Comparison of ENCODE assay signal across 19 mouse cellular contexts in the genomic region with DNA sequence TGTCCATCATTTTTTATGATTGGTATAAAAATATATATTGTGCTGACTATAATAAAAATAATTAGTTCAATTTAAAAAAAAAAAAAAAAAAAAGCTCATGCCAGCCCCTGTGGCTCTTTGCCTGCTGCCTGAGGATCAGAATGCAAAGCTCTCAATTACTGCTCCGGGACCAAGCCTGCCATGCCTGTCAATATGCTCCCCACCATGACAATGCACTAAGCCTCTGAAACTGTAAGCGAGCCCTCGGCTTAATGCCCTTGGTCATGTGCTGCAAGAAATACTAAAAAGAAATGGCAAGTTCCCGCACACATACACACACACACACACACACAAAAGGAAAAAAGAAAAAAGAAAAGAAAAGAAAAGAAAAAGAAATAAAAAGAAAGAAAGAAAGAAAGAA.
DNase-seq lines count a peak whose midpoint lies in the region; ATAC-seq lines count a peak whose summit lies in the region.
"Had no signal": no experiment of that assay in that cellular context is flagged by ENCODE, and none has a peak within 500 bp of the region (broad histone marks: within the 10 kb centered on the region; RNA-seq: fewer than 3 reads in every experiment).

No protein-coding gene starts in this region.

- peak; percentile 17 for DNase-seq in embryonic facial prominence, embryonic 11.5 days (ENCODE audit: low spot score)
- no peak for DNase-seq in embryonic facial prominence, embryonic 10.5 days (ENCODE audit: low spot score)
- DNase-seq in hindbrain, embryonic 14.5 days (ENCODE audit: low spot score), result peak; percentile 40
- no peak for DNase-seq in hindbrain, embryonic 11.5 days (ENCODE audit: low spot score)
- DNase-seq in midbrain, embryonic 14.5 days, result peak; percentile 73
- peak; percentile 73 for DNase-seq in embryonic facial prominence, embryonic 14.5 days (ENCODE audit: low spot score)
- DNase-seq: adrenal gland, postnatal 10 days; cerebellum, adult 11-12 months; cerebellum, adult 9-10 months; cerebellum, postnatal 25 days; gastrocnemius, postnatal 10 days; heart, adult 2 months had no signal

- no peak overlapping the region for H3K27ac ChIP-seq in embryonic facial prominence, embryonic 11.5 days (replicated peaks; ENCODE audit: low read depth, low read length)
- H3K27ac ChIP-seq in embryonic facial prominence, embryonic 10.5 days (replicated peaks), result no peak overlapping the region
- no peak overlapping the region for H3K27ac ChIP-seq in hindbrain, embryonic 14.5 days
- no peak overlapping the region for H3K27ac ChIP-seq in hindbrain, embryonic 11.5 days (ENCODE audit: low read depth, low read length)
- no peak overlapping the region for H3K27ac ChIP-seq in midbrain, embryonic 14.5 days (replicated peaks; ENCODE audit: low read depth, low read length)
- no peak overlapping the region for H3K27ac ChIP-seq in midbrain, embryonic 13.5 days
- no peak overlapping the region for H3K27ac ChIP-seq in embryonic facial prominence, embryonic 14.5 days (replicated peaks; ENCODE audit: low read depth, low read length)
- H3K27ac ChIP-seq: embryonic facial prominence, embryonic 12.5 days; forebrain, embryonic 15.5 days; heart, adult 2 months; hindbrain, embryonic 10.5 days had no signal

- no peak overlapping the region for H3K9ac ChIP-seq in embryonic facial prominence, embryonic 11.5 days (replicated peaks; ENCODE audit: low read length)
- no peak overlapping the region for H3K9ac ChIP-seq in hindbrain, embryonic 14.5 days
- no peak overlapping the region for H3K9ac ChIP-seq in hindbrain, embryonic 11.5 days (ENCODE audit: low read depth, low read length)
- H3K9ac ChIP-seq in midbrain, embryonic 14.5 days (replicated peaks; ENCODE audit: low read length), result no peak overlapping the region
- H3K9ac ChIP-seq in midbrain, embryonic 13.5 days (replicated peaks), result no peak overlapping the region
- H3K9ac ChIP-seq in embryonic facial prominence, embryonic 14.5 days (ENCODE audit: low read depth, low read length), result no peak overlapping the region
- H3K9ac ChIP-seq: embryonic facial prominence, embryonic 12.5 days; forebrain, embryonic 15.5 days; heart, embryonic 12.5 days had no signal

- 53% methylated on average over 4 of the region's 4 CpGs for WGBS in embryonic facial prominence, embryonic 11.5 days
- 43% methylated on average over 4 of the region's 4 CpGs for WGBS in embryonic facial prominence, embryonic 10.5 days
- 14% methylated on average over 4 of the region's 4 CpGs for WGBS in hindbrain, embryonic 14.5 days
- WGBS in hindbrain, embryonic 11.5 days, result 49% methylated on average over 4 of the region's 4 CpGs
- WGBS in midbrain, embryonic 14.5 days, result 7% methylated on average over 4 of the region's 4 CpGs
- 11% methylated on average over 4 of the region's 4 CpGs for WGBS in midbrain, embryonic 13.5 days
- WGBS in embryonic facial prominence, embryonic 14.5 days, result 44% methylated on average over 4 of the region's 4 CpGs

- no peaks in the 10 kb centered on the region for H3K36me3 ChIP-seq in embryonic facial prominence, embryonic 11.5 days (replicated peaks; ENCODE audit: control insufficient read depth, insufficient read depth, low read depth, low read length)
- no peaks in the 10 kb centered on the region for H3K36me3 ChIP-seq in embryonic facial prominence, embryonic 10.5 days (replicated peaks)
- no peaks in the 10 kb centered on the region for H3K36me3 ChIP-seq in hindbrain, embryonic 14.5 days (replicated peaks; ENCODE audit: control insufficient read depth, insufficient read depth)
- H3K36me3 ChIP-seq in hindbrain, embryonic 11.5 days (ENCODE audit: control insufficient read depth, insufficient read depth, low read length), result no peaks in the 10 kb centered on the region
- H3K36me3 ChIP-seq in midbrain, embryonic 14.5 days (ENCODE audit: control insufficient read depth, insufficient read depth, low read length), result no peaks in the 10 kb centered on the region
- H3K36me3 ChIP-seq in midbrain, embryonic 13.5 days, result no peaks in the 10 kb centered on the region
- no peaks in the 10 kb centered on the region for H3K36me3 ChIP-seq in embryonic facial prominence, embryonic 14.5 days (ENCODE audit: control insufficient read depth, insufficient read depth, low read length)
- H3K36me3 ChIP-seq: embryonic facial prominence, embryonic 12.5 days; forebrain, embryonic 15.5 days; heart, embryonic 12.5 days; hindbrain, embryonic 10.5 days had no signal

- no peak for ATAC-seq in embryonic facial prominence, embryonic 11.5 days (replicated peaks; ENCODE audit: insufficient number of reproducible peaks, low FRiP score, low TSS enrichment, low read depth)
- ATAC-seq in hindbrain, embryonic 14.5 days (ENCODE audit: low FRiP score), result no peak
- ATAC-seq in hindbrain, embryonic 11.5 days (ENCODE audit: low FRiP score), result no peak
- no peak; the same call in 1 of the 2 replicates for ATAC-seq in midbrain, embryonic 14.5 days (ENCODE audit: low FRiP score, low TSS enrichment)
- ATAC-seq in midbrain, embryonic 13.5 days, result no peak
- 0 out of 2 replicates have a peak, but pooled peaks have one; percentile 38 for ATAC-seq in embryonic facial prominence, embryonic 14.5 days (ENCODE audit: low read depth)
- ATAC-seq: forebrain, embryonic 15.5 days; hindbrain, embryonic 16.5 days; inflammation-experienced regulatory T-cells, adult 6 months had no signal

- no peak overlapping the region for H3K4me2 ChIP-seq in embryonic facial prominence, embryonic 11.5 days (ENCODE audit: low read depth, low read length)
- H3K4me2 ChIP-seq in hindbrain, embryonic 14.5 days (replicated peaks), result no peak overlapping the region
- no peak overlapping the region for H3K4me2 ChIP-seq in hindbrain, embryonic 11.5 days (replicated peaks; ENCODE audit: low read depth, low read length)
- no peak overlapping the region for H3K4me2 ChIP-seq in midbrain, embryonic 14.5 days (ENCODE audit: low read length)
- no peak overlapping the region for H3K4me2 ChIP-seq in midbrain, embryonic 13.5 days (replicated peaks)
- no peak overlapping the region for H3K4me2 ChIP-seq in embryonic facial prominence, embryonic 14.5 days (ENCODE audit: low read depth, low read length)
- H3K4me2 ChIP-seq: embryonic facial prominence, embryonic 12.5 days; forebrain, embryonic 15.5 days; heart, embryonic 12.5 days had no signal

- no peaks in the 10 kb centered on the region for H3K9me3 ChIP-seq in embryonic facial prominence, embryonic 11.5 days (replicated peaks; ENCODE audit: control insufficient read depth, low read length)
- H3K9me3 ChIP-seq in embryonic facial prominence, embryonic 10.5 days, result no peaks in the 10 kb centered on the region
- H3K9me3 ChIP-seq in hindbrain, embryonic 14.5 days (ENCODE audit: control insufficient read depth, low read length), result no peaks in the 10 kb centered on the region
- H3K9me3 ChIP-seq in hindbrain, embryonic 11.5 days (ENCODE audit: control insufficient read depth, low read length), result no peaks in the 10 kb centered on the region
- H3K9me3 ChIP-seq in midbrain, embryonic 14.5 days (ENCODE audit: control insufficient read depth, low read length), result no peaks in the 10 kb centered on the region
- H3K9me3 ChIP-seq in midbrain, embryonic 13.5 days, result no peaks in the 10 kb centered on the region
- no peaks in the 10 kb centered on the region for H3K9me3 ChIP-seq in embryonic facial prominence, embryonic 14.5 days (ENCODE audit: control insufficient read depth, low read length)
- H3K9me3 ChIP-seq: embryonic facial prominence, embryonic 12.5 days; forebrain, embryonic 15.5 days; heart, embryonic 12.5 days; hindbrain, embryonic 10.5 days had no signal

- no peaks in the 10 kb centered on the region for H3K4me1 ChIP-seq in embryonic facial prominence, embryonic 11.5 days (ENCODE audit: control insufficient read depth, insufficient read depth, low read length)
- peaks cover 13% of the 10 kb centered on the region for H3K4me1 ChIP-seq in embryonic facial prominence, embryonic 10.5 days
- H3K4me1 ChIP-seq in hindbrain, embryonic 14.5 days (replicated peaks; ENCODE audit: control insufficient read depth, insufficient read depth, low read length), result no peaks in the 10 kb centered on the region
- no peaks in the 10 kb centered on the region for H3K4me1 ChIP-seq in hindbrain, embryonic 11.5 days (replicated peaks; ENCODE audit: control insufficient read depth, insufficient read depth, low read length)
- H3K4me1 ChIP-seq in midbrain, embryonic 14.5 days (ENCODE audit: control insufficient read depth, insufficient read depth, low read length), result peaks cover 4% of the 10 kb centered on the region; the same call in 1 of the 2 replicates
- peaks cover 6% of the 10 kb centered on the region for H3K4me1 ChIP-seq in midbrain, embryonic 13.5 days (replicated peaks)
- peaks cover 15% of the 10 kb centered on the region for H3K4me1 ChIP-seq in embryonic facial prominence, embryonic 14.5 days (ENCODE audit: control insufficient read depth, insufficient read depth, low read length)

- H3K4me3 ChIP-seq in embryonic facial prominence, embryonic 11.5 days (ENCODE audit: low read depth, low read length), result no peak overlapping the region
- no peak overlapping the region for H3K4me3 ChIP-seq in embryonic facial prominence, embryonic 10.5 days
- no peak overlapping the region for H3K4me3 ChIP-seq in hindbrain, embryonic 14.5 days (replicated peaks; ENCODE audit: low read length)
- no peak overlapping the region for H3K4me3 ChIP-seq in hindbrain, embryonic 11.5 days (ENCODE audit: low read depth, low read length)
- no peak overlapping the region for H3K4me3 ChIP-seq in midbrain, embryonic 14.5 days (replicated peaks; ENCODE audit: low read depth, low read length)
- no peak overlapping the region for H3K4me3 ChIP-seq in midbrain, embryonic 13.5 days (replicated peaks)
- no peak overlapping the region for H3K4me3 ChIP-seq in embryonic facial prominence, embryonic 14.5 days (ENCODE audit: low read depth, low read length)
- H3K4me3 ChIP-seq: embryonic facial prominence, embryonic 12.5 days; forebrain, embryonic 15.5 days; heart, adult 2 months; heart, embryonic 12.5 days; hindbrain, embryonic 10.5 days had no signal

- no peaks in the 10 kb centered on the region for H3K27me3 ChIP-seq in embryonic facial prominence, embryonic 11.5 days (ENCODE audit: control insufficient read depth, insufficient read depth, low read length)
- no peaks in the 10 kb centered on the region for H3K27me3 ChIP-seq in embryonic facial prominence, embryonic 10.5 days (replicated peaks; ENCODE audit: low read depth, poor library complexity, severe bottlenecking)
- H3K27me3 ChIP-seq in hindbrain, embryonic 14.5 days (ENCODE audit: control insufficient read depth, insufficient read depth, low read length), result no peaks in the 10 kb centered on the region
- H3K27me3 ChIP-seq in hindbrain, embryonic 11.5 days (ENCODE audit: control insufficient read depth, insufficient read depth, low read length), result no peaks in the 10 kb centered on the region
- no peaks in the 10 kb centered on the region for H3K27me3 ChIP-seq in midbrain, embryonic 14.5 days (ENCODE audit: control insufficient read depth, insufficient read depth, low read length)
- no peaks in the 10 kb centered on the region for H3K27me3 ChIP-seq in midbrain, embryonic 13.5 days
- no peaks in the 10 kb centered on the region for H3K27me3 ChIP-seq in embryonic facial prominence, embryonic 14.5 days (replicated peaks; ENCODE audit: control insufficient read depth, insufficient read depth, low read length)
- H3K27me3 ChIP-seq: embryonic facial prominence, embryonic 12.5 days; forebrain, embryonic 15.5 days; heart, embryonic 12.5 days had no signal

Comparison
In these comparisons a context has a peak if more than half of its experiments do, and no peak if none do; other contexts are left out.
1. DNase-seq: peak in embryonic facial prominence, embryonic 11.5 days (single experiment), hindbrain, embryonic 14.5 days (single experiment), midbrain, embryonic 14.5 days (single experiment) and embryonic facial prominence, embryonic 14.5 days (single experiment); none in embryonic facial prominence, embryonic 10.5 days (single experiment) and hindbrain, embryonic 11.5 days (single experiment).